Mouse (Mus musculus) heart, adult 9 months (tissue): ENCODE measurements at regions not wholly inside any gene's neighbourhood (a gene's known extent, or its start where the extent isn't known, plus 50 kb on each side); places are given as distances from the start of the nearest gene placed in this dataset.

ENCODE experiments used
- DNase-seq, 2 experiments: peaks; one replicate each; pipeline ENCODE4 v3.0.0; 2022; ENCODE audit warnings: low spot score in 2 of 2

DNA sequence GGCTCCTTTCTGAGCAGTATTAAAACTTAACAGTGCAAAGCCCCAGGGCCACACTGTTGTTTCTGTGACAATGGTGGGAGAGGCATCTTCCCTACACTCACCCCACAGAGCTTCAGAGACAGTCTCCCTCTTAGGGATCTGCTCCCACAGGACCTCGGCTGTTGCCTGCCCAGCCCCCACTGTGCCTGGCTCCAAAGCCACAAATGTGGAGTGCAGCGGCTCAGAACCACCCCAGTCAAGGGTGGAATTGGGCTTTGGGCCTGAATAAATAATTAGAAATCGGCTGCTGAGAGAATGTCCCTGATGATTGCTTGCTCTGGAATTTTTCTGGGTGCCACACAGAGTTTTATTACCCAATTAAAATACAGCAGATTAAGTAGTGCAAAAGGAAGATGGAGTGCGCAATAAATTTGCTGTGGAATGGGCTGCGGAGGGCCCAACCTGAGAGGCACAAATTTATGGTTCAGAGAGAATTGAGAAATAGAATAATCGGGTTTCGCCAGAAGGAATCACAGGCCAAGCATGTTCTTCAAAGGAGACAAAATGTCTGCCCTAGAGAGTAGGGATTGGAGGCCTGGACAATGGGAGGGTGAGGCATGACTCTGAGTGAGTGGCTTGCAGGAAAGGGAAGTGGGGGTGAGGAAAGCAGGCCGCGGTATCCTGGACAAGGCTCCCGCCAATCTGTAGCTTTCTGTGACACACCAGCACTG is 56.4 kb downstream of the Cd24a start:
- no peak for DNase-seq

DNA sequence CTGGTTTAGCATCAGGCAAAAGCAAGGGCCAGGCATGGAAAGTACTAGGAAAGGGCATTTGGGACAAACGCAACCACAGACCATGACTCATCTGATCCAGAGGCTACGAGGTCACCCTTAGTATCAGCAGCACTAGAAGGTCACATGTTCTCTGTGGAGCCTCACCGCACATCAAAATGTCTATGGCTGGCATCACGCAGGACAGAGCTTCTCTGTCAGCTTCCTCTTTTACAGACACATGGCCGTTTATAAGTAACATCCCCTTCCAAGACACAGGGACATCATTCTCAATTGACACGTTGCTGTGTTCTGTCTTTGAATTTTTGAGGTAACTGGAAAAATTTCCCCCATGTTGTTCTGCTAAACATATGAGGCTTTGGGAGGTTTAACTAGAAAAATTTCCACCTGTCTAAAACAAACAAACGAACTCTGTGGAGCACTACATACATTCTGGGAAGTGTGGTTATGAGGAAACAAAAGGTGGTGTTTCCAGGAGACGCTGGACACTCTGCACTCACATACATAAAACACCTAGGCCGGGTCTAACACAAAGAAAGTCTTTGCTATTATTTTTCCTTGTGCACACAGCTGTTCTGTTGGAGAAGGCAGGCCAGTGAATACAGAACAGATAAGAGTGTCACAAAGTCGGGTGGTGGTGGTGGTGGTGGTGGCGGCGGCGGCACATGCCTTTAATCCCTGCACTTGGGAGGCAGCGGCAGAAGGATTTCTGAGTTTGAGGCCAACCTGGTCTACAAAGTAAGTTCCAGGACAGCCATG is 63.3 kb downstream of the Cd24a start:
- no peak for DNase-seq

DNA sequence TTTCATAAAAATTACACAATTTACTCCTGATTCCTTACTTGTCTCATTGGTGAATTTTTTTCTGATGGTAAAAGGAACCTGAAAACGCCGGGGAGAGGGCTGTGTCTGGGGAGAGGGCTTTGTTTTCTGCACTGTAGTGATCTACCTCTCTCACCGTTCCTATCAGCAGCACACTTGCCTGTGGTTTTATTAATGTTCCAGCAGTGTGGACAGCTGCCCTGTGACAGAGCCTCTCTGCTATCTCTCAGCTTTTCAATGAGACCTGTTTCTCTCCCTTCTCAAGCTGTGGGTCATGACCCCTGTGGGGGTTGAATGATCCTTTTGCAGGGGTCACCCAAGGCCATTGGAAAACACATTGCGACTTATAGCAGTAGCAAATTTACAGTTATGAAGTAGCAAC is 68.2 kb downstream of the Cd24a start:
- no peak for DNase-seq

DNA sequence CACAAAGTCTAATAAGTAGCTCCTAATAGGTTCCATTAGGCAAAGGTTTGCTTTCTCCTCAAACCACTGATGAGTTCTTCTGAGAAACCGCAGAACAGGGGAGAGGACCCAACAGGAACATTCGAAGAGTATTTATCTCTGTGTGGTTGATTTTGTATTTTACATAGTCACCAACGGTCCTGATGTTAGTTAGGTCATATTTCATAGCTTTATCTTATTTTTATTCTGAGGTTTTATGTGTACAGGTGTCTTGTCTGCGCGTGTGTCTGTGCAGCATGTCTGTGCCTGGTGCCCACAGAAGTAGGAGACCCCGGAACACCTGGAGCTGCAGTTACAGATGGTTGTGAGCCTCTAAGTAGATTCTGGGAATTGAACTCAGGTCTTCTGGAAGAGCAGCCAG is 68.9 kb downstream of the Cd24a start:
- DNase-seq = no peak

DNA sequence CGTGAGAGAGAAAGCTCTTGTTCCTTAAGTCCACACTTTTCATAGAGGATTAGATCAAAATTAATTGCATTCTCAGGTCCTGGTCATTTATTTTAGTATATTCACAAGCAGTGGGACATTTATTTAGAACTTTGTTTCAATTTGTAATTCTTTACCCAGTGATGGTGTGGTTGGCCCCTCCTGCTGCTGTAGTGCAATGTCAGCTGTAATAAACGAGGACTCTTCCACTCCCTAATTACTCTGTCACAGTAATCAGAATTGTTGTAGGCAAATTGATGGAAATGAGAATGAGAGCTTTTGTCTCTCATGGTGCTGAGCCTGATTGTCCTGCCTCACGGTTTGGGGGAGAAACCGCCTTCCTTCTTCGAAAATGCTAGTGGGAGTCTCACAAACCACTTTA is 70.1 kb downstream of the Cd24a start:
- DNase-seq = no peak

DNA sequence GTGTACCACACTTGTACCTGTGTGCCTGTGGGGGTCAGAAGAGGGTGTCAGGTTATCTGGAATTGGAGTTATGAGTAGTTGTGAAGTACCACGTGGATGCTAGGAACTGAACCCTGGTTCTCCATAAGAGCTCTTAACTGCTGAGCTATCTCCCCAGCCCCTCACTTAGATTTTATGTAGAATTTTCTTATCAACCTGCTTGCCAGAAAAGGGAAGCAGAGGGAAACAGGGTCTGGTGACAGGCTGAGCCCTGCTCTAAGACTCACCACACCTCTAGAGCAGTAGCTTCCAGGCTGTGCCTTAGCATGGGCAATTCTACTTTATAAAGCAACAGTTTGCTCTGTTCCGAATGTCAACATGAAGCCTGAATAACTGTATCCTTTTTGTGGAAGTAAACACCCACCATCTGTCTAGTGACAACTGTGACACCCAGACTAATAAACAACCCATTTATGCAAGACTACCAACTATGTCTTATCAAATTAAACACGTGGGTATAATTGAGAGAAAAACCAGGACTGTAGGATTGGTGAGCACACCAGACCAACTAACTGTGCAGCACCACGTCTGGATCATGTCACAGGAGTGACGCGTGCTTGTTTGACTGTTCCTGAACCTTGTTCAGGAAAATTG is 70.8 kb downstream of the Cd24a start:
- DNase-seq = no peak

DNA sequence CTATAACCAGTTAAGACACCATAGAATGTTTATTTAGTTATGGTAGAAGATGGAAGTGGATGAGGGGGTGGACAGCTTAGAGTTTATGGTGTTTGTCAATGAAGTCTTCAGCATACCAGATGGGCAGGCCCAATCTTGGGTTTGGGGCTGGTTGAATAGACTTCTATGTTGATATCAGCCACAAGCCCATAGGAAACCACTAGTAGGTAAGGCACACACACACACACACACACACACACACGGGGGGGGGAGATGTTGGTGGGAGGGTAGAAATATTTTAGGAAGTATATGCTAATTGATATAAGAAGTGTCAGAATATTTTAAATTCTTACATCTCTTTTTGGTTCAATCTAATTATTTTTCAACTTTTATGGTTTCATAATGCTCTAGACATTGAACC is 72.4 kb downstream of the Cd24a start:
- DNase-seq = no peak

DNA sequence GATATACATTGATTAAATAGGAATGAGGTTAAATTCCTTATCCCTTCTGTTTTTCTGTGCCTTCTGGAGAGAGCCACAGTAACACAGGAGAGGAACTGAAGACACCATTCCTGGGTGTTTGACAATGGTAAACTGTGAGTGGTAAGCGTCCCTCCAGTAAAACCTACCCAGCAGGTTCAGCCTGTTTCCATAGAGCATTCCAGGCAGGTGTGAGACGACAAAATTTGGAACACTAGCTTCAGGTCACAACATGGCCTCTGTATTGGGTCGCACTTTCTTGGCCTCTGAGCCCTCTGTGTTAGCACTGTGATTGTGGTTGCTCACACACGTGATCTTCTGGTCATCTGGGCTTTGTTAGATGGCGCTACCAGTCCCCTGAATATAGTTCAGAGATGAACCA is 73.4 kb downstream of the Cd24a start:
- no peak for DNase-seq

DNA sequence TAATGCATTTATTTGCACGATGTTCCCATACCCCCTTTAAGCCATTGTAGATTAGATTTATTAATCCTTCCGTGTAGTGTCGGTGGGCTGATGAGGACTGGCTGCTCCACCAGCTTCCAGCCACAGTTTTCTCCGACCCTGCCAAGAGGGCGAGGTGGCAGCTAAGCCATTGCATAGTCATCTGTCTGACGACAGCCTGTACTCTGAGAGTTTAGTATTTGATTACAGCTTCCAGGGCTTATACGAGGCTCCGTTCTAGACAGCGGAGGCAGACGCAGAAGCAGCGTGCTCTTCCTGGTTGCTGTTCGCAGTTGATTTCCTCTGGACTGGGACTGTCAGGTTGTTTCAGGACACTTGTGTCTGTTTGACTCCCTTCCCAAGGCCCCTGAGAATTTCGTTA is 73.8 kb downstream of the Cd24a start:
- DNase-seq = no peak

DNA sequence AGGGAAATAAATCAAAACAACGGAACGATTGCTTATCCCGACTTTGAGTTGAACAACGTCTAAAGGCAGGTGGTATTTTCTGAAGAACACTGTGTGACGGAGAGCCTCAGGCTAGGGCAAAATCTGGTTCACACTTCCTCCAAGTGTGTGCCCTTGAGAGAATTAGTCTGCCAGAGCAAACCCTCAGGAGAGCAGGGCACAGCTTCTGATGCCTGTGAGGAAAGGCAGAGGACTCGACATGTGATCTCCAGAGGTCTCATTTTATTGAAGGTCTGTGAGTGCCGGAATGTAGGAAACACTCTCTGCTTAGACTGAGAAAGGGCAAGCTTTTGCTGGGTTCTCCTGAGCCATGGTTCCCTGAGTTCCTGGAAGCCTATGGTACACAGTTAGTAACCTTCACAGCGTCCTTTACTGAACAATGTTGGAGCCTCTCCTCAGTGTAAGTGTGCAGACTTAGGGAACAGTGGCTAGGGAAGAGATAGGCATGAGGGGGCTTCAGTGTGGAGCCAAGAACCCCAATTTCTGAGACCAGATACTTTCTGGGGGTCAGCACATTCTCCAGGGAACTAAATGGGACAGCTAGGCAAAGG is 77.1 kb downstream of the Cd24a start:
- DNase-seq = no peak

DNA sequence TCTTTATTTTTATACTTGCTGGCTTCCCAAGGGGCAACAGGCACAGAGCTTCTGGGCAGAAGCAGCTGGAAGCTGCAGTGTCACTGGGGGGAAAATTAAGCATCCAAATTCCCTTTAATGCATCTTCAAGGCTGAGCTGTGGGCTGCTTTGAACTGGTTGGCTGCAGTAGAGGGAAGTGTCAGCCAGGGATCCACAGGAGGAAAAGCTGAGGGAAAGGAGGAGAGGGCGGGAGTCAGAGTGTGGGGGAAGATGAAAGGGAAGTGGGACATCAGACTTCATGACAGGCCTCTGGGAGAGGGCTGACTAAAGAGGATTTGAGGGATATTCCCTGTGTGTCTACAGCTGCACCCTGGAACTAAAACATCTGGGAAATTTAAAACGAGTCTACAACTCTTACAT is 77.6 kb downstream of the Cd24a start:
- no peak for DNase-seq

DNA sequence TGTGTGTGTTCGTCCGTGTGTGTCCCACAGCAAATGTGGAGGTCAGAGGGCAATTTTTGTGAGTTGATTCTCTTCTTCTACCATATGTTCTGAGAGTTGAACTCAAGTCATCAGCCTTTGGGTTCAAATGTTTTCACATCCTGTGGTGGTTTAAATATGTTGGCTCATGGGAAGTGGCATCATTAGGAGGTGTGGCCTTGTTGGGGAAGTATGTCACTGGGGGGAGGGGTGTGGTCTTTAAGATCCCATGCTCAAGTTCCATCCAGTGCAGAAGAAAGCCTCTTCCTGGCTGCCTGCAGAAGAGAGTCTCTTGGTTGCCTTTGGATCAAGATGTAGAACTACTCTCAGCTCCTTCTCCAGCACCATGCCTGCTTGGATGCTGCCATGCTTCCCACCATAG is 78.1 kb downstream of the Cd24a start:
- DNase-seq = no peak

DNA sequence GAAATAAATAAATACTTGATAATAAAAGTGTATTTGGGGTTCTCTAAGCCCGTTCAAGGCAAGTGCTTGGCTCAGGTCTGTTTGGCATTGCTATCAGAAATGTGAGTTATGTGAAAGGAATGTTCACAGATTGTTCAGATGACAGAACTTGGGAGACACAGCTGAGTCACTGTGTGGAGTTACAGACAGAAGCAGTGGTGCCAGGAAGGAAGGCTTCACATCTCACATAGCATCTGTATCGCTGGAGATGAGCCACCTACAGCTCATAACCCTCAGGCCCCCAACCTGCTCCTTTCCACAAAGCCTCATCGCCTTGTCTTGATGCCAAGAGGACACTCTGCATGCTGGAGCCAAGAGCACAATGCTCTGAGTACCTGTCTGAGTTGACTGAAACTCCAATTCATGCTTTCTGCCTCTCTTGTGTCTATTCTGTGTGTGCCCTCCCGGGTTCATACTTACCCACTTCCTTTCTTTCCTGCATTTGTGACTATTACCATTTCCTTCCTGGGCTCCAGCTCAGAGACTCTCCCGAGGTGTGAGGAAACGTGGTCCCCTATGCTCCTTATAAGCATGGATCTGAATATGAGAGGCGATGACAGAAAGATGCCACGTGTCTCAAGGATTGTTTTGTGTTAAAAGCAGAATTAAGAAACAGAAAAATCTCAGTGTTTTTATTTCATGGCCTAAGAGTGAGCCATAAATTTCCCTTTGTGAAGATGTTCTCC is 79.6 kb downstream of the Cd24a start:
- DNase-seq = no peak

DNA sequence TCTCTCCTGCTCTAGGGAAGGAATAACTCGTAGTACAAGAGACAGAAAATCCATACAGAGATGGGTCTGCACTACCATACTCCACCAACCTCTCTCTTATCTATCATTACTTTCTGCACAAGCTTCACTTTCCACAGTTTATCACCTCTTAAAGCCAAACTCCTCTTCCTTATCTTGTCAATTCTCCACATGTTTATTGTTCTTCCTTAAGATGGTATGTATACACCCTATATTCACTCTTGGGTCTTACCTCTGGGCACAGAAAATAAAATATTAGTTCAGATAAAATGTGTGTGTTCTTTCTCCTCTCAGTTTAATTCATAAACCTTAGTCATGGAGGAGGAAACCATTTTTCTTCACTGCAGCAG is 80.1 kb downstream of the Cd24a start:
- DNase-seq = no peak

DNA sequence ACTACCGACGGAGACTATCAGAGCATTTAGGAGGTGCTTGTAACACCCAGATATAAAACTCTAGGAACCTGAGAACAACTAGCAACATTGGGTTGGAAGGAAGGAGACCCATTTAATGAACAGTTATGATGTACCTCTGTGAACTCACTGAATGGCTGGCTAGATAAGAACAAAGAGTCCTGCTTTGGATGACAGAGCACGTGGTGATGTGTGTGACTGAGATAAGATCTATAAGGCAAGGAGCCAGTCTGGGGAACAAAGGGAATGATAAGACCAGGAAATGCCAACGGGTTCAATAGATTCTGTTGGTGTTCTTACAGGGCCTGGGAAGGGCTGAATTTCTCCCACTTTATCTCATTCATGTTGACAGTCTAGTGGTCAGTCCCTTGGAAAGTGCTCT is 86.8 kb downstream of the Cd24a start:
- no peak for DNase-seq

DNA sequence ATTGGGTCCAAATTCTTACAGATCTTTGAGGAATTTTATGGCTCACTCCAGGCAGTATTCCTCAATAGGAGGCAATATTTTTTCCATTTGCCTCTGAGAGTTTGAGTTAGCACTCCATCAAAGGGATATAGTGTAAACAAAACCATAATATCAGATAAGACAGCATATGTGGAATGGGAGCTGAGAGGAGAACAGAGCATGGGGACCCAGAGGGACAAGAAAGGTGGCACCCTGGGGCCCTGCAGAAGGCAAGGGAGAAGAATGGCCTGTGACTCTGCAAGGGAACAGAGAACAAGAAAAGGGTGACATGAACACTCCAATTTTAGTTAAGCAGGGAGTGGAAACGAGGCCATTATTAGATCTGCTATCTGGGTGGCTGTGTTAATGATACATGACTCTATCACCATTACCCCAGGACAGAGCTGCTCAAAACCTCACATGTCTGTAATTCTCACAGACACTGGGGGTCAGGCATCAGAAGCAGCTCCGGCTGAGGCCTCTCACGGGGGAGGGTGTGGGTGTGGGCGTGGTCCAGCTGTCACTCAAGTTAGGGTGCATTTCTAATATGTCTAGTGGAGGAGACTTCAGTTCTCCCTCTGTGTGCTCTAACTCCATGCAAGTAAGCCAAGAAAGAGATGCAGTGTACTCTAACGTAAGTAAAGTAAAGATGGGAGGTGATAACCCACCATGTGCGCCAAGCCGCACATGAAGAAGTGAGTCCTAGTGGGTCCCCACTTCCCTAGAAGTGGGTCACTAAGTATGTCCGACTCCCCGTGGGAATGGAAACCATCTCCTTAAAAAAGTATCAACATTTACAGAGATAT is 88.4 kb downstream of the Cd24a start:
- no peak for DNase-seq

DNA sequence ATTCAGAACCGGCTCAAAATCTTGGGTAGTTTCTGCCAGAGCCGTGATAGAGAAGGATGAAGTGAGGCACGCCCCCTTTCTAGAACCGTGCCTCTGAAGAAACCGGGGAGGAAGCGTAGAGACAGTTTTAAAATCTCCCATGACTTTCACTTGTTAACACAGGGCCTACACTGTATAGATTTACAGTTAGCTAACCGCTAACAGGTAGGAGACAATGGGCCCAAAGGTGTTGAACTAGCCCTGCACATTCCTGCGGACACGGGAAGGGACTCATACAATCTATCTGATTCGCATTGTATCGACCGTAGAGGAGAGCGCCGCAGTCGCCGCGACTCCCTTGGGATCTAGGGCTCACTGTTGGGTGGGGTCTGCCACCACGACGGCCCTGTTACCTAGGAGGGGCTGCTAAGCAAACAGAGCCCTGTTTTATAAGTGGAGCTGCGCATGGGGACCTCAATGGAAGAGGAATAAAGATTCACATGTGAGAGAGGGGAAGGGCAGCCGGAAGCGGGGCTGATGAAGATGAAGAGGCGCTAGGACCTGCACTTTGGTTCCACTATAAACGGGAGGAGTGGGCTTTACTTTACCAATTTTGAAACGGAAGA is 89.1 kb downstream of the Cd24a start:
- no peak for DNase-seq

DNA sequence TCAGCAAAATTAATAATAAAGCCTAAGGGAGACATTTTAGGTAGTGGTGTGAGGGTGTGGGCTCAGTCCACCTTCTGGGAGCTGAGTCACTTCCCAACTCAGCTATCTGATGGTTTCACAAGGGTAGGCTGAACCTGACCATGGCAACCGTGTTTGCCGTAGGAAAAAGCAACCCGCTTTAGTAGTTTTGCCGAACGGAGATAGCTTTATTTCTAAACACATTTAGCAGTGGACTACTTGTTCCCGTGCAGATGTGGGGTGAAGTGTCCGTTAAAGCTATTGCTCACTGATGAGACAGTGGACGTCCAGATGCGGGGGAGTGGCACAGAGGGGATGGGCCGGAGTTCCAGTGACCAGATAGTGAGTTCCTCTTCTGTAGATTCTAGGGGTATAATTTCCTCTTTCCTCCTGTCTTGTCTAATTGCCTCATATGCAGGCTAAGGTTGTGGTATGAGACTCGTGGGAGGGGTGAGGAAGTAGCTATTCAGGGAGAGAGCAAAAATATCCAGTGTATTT is 89.7 kb downstream of the Cd24a start:
- DNase-seq = peak in 1 of 2 experiments; percentile 25

DNA sequence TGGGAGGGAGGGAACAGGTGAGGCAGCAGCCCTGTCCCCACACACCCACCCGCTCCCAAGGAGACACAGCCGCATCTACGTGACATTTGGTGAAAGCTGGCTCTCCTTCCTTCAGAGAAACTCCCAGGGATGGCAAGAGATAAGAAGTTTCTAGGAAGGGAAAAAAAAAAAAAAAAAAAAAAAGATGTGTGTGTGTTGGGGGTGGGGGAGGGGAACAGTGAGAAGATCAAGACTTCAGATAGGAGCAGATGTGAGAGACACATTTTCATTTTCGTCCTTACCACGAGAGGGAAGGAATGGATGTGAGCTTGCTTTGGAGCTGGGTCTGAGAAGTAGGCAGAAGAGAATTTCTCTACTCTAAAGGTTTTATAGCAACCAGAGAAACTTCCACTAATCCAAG is 91.4 kb downstream of the Cd24a start:
- no peak for DNase-seq

DNA sequence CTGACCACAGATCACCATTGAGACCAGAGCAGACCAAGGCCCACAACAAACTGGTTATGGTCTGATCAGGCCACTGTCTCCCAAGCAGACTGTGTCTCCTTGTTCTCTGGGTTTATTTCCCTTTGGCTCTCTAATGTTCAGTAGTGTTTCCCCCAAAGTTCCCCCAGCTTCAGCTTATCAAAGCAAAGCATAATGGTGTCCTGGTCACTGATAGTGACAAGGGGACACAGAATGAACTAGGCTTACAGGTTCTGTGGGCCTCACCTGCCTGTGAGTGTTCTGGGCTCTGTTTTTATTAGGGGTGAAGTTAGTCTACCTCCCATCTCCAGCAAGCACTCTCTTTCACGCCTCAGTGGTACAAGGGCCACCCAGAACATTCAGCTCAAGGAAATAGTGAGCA is 92.7 kb downstream of the Cd24a start:
- no peak for DNase-seq

DNA sequence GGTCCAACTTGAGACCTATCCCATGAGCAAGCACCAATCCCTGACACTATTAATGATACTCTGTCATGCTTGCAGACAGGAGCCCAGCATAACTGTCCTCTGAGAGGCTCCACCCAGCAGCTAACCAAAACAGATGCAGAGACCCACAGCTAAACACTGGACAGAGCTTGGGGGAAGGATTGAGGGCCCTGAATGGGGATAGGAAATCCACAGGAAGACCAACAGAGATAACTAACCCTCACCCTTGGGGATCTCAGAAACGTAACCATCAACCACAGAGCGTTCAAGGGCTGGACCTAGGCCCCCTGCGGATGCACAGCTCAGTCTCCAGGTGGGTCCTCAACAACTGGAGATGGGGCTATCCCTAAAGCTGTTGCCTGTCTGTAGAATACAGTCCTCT is 93.7 kb downstream of the Cd24a start:
- DNase-seq = no peak
